Mouse (Mus musculus) liver, embryonic 16.5 days (tissue): ENCODE results near the gene Pxmp2. TPM values are rescaled to one million over a fixed set of nuclear protein-coding genes. Genes with fewer than 3 reads are reported as not detected.
A peak's percentile ranks its signal among the peaks of the same experiment; 100 is the strongest.

Experiments used
- ATAC-seq: fragments of 200-750 bp; cut with Nextera tagmentation; 2 replicates; pipeline ENCODE4 v1.8.0; 2017; ENCODE audit warnings: low read depth, mild to moderate bottlenecking, moderate number of reproducible peaks, moderate library complexity
- H3K27ac ChIP-seq: fragments of 300-500 bp; sonication (generic); 2 replicates; pipeline ENCODE4 v1.5.1; 2014; ENCODE audit warnings: mild to moderate bottlenecking, low read length
- H3K27me3 ChIP-seq: fragments of 300-500 bp; sonication (generic); 2 replicates; pipeline ENCODE4 v1.6.1; 2014; ENCODE audit warnings: low read depth, low read length, mixed read lengths; ENCODE audit not compliant: control insufficient read depth, insufficient read depth
- H3K36me3 ChIP-seq: fragments of 300-500 bp; sonication (generic); 2 replicates; pipeline ENCODE4 v1.6.1; 2014; ENCODE audit warnings: mild to moderate bottlenecking; ENCODE audit not compliant: control insufficient read depth, insufficient read depth
- H3K4me1 ChIP-seq: fragments of 300-500 bp; sonication (generic); 2 replicates; pipeline ENCODE4 v1.6.1; 2014; ENCODE audit warnings: low read depth, low read length, mixed read lengths; ENCODE audit not compliant: control insufficient read depth
- H3K4me2 ChIP-seq: fragments of 300-500 bp; sonication (generic); 2 replicates; pipeline ENCODE4 v1.6.1; 2014; ENCODE audit warnings: low read depth, low read length, mixed read lengths
- H3K4me3 ChIP-seq: fragments of 300-500 bp; sonication (generic); 2 replicates; pipeline ENCODE4 v1.5.1; 2014; ENCODE audit warnings: low read depth, mild to moderate bottlenecking, low read length
- H3K9ac ChIP-seq: fragments of 300-500 bp; sonication (generic); 2 replicates; pipeline ENCODE4 v1.6.1; 2014; ENCODE audit warnings: low read depth, low read length
- H3K9me3 ChIP-seq: fragments of 300-500 bp; sonication (generic); replicated peaks from 2 replicates; pipeline ENCODE4 v1.6.1; 2016; ENCODE audit warnings: low read length; ENCODE audit not compliant: control insufficient read depth
- WGBS: fragments of 180-500 bp; shearing (Covaris S2); extraction: QIAGEN DNeasy Blood & Tissue Kit; methylation state at CpG from one replicate; pipeline ENCODE4 v1.1.7; 2014; ENCODE audit not compliant: insufficient replicate concordance; 5-methylcytosine and 5-hydroxymethylcytosine counted together
- polyA plus RNA-seq: library from polyadenylated mRNA; unstranded; fragments of >200 nt; fragmentation: Nextera tagmentation; extraction: Ambion mirVana; gene quantifications from 2 replicates; pipeline ENCODE4 v1.2.1, GENCODE M21; 2015

Gene Pxmp2
- polyA plus RNA-seq, 1 experiment from 2014 or later: 55.6 TPM

- H3K9ac ChIP-seq: no peak overlapping the region
- no peak overlapping the region for H3K27ac ChIP-seq
- WGBS: 82% methylated on average over 4 of the region's 4 CpGs
- H3K4me3 ChIP-seq: no peak overlapping the region
- peaks cover 8% of the 10 kb centered on the region for H3K4me1 ChIP-seq
- H3K9me3 ChIP-seq: no peaks in the 10 kb centered on the region
- H3K4me2 ChIP-seq: no peak overlapping the region
- no peaks in the 10 kb centered on the region for H3K27me3 ChIP-seq
- ATAC-seq: no peak
- peaks cover 16% of the 10 kb centered on the region for H3K36me3 ChIP-seq
These were observed 19.0 kb downstream of the Pxmp2 start for GRCm38 (mm10) chr5:110266941-110267340.

GRCm38 (mm10) chr5:110244091-110244490 is 41.9 kb downstream of the Pxmp2 start:
- Histone ChIP-seq H3K4me3 (no peak overlapping the region), H3K4me2 (no peak overlapping the region), H3K36me3 (peaks cover 41% of the 10 kb centered on the region), H3K27me3 (no peaks in the 10 kb centered on the region), H3K4me1 (no peaks in the 10 kb centered on the region), H3K9me3 (no peaks in the 10 kb centered on the region), H3K9ac (no peak overlapping the region), H3K27ac (no peak overlapping the region)
- no peak for ATAC-seq
- WGBS: 72% methylated on average over 2 of the region's 2 CpGs

GRCm38 (mm10) chr5:110232346-110232745 is 53.6 kb downstream of the Pxmp2 start:
- 39% methylated on average over 6 of the region's 6 CpGs for WGBS
- H3K9ac ChIP-seq: no peak overlapping the region
- no peak overlapping the region for H3K27ac ChIP-seq
- no peaks in the 10 kb centered on the region for H3K27me3 ChIP-seq
- peak overlapping the region; percentile 93 for H3K4me3 ChIP-seq
- ATAC-seq: no peak
- peak overlapping the region; percentile 87 for H3K4me2 ChIP-seq
- peaks cover 15% of the 10 kb centered on the region for H3K4me1 ChIP-seq
- no peaks in the 10 kb centered on the region for H3K9me3 ChIP-seq
- no peaks in the 10 kb centered on the region; the same call in 1 of the 2 replicates for H3K36me3 ChIP-seq

GRCm38 (mm10) chr5:110231638-110232037 is 54.3 kb downstream of the Pxmp2 start:
- peak overlapping the region; percentile 99 for H3K27ac ChIP-seq
- H3K4me1 ChIP-seq: peaks cover 15% of the 10 kb centered on the region
- peak overlapping the region; percentile 93 for H3K4me3 ChIP-seq
- H3K36me3 ChIP-seq: no peaks in the 10 kb centered on the region; the same call in 1 of the 2 replicates
- 31% methylated on average over 13 of the region's 13 CpGs for WGBS
- peak overlapping the region; percentile 87 for H3K4me2 ChIP-seq
- ATAC-seq: no peak
- no peaks in the 10 kb centered on the region for H3K27me3 ChIP-seq
- peak overlapping the region; percentile 96 for H3K9ac ChIP-seq
- H3K9me3 ChIP-seq: no peaks in the 10 kb centered on the region

GRCm38 (mm10) chr5:110230780-110231461 is 55.1 kb downstream of the Pxmp2 start, which contains the start of gene Ankle2:
Ankle2 (plus strand) TSS chr5:110231004.
- Histone ChIP-seq H3K9ac (peak within 1 kb of the TSS; percentile 96), H3K36me3 (no peaks in the 10 kb centered on the region; the same call in 1 of the 2 replicates), H3K4me2 (peak within 1 kb of the TSS; percentile 87), H3K9me3 (no peaks in the 10 kb centered on the region), H3K4me3 (peak within 1 kb of the TSS; percentile 93), H3K27me3 (no peaks in the 10 kb centered on the region), H3K4me1 (peaks cover 15% of the 10 kb centered on the region), H3K27ac (peak within 1 kb of the TSS; percentile 99)
- ATAC-seq: peak; percentile 97
- under 1% methylated on average over 74 of the region's 81 CpGs for WGBS

DNA sequence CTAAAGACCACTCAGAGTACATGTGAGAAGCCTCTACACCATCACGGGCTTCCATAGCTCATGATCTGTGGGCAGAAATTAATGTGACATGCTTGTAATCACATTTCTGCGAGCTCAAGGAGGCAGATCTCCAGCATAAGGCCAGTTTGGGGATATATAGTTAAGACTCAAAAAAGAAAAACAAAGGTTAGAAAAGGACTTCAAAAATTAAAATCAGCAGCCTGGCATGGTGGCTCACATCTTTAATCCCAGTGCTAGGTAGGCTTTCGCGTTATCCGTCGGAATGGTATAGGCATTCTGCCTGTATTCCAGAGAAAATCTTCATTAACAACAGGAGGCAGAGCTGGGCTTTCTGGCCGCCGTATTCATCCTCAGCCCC is 55.6 kb downstream of the Pxmp2 start:
- Histone ChIP-seq H3K27ac (peak overlapping the region; percentile 99), H3K4me2 (peak overlapping the region; percentile 87), H3K36me3 (no peaks in the 10 kb centered on the region; the same call in 1 of the 2 replicates), H3K9me3 (no peaks in the 10 kb centered on the region), H3K9ac (peak overlapping the region; percentile 96), H3K4me1 (peaks cover 15% of the 10 kb centered on the region), H3K27me3 (no peaks in the 10 kb centered on the region), H3K4me3 (peak overlapping the region; percentile 93)
- ATAC-seq: no peak
- 7% methylated on average over 8 of the region's 8 CpGs for WGBS

DNA sequence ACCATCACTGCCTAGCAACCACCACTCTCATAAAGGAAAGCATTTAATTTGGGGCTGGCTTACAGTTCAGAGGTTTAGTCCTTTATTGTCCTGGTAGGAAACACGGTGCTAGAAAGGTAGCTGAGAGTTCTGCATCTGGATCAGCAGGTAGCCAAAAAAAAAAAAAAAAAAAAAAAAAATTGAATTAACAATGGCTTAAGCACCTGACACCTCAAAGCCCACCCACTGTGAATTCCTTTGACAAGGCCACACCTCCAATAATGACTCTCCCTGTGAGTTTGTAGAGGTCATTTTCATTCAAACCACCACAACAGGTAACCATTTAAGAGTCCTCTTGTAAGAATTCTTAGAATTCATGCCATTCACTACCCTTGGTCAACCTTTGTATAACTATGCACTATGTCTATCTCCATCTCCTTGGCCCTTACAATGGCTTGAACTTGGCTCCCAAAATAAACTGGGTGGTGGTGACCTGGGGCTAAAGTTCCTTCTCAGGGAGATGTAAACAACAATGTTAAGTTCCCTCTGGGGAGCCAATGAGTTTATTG is 58.6 kb downstream of the Pxmp2 start:
- Histone ChIP-seq H3K27ac (no peak overlapping the region), H3K9ac (no peak overlapping the region), H3K27me3 (no peaks in the 10 kb centered on the region), H3K9me3 (no peaks in the 10 kb centered on the region), H3K36me3 (no peaks in the 10 kb centered on the region; the same call in 1 of the 2 replicates), H3K4me1 (peaks cover 13% of the 10 kb centered on the region), H3K4me3 (no peak overlapping the region), H3K4me2 (no peak overlapping the region)
- WGBS: 48% methylated on average over 1 of the region's 1 CpGs
- no peak for ATAC-seq

DNA sequence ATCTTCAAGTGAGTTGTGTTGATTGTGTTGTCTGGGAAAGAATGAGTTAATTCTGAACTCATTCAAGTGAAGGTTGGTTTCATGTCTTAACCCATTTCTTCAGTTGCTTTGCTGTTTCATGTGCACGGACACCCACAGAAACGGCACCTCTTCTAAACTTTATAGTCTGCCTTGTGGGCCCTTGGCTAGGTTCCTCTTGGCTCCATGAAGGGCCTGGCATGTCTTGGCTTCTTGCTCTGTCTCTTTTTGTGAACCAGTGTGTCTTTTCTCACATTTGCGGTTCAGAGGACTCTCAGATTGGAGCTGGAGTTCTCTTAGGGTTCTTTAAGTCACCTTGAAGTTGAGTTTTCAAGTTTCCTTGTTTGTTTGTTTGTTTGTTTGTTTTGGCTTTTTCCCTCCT is 60.9 kb downstream of the Pxmp2 start:
- H3K27ac ChIP-seq: no peak overlapping the region
- no peaks in the 10 kb centered on the region for H3K27me3 ChIP-seq
- H3K9ac ChIP-seq: no peak overlapping the region
- ATAC-seq: no peak
- no peak overlapping the region for H3K4me3 ChIP-seq
- no peak overlapping the region for H3K4me2 ChIP-seq
- H3K4me1 ChIP-seq: peaks cover 1% of the 10 kb centered on the region
- WGBS: 81% methylated on average over 3 of the region's 3 CpGs
- H3K9me3 ChIP-seq: no peaks in the 10 kb centered on the region
- H3K36me3 ChIP-seq: peaks cover 10% of the 10 kb centered on the region; the same call in 1 of the 2 replicates
